Mouse (Mus musculus) hindbrain, postnatal 0 days (tissue): ENCODE data around the gene Krtap24-1. TPM values are rescaled to one million over a fixed set of nuclear protein-coding genes. Genes with fewer than 3 reads are reported as not detected.

Experiments used
- ATAC-seq: fragments of 200-750 bp; cut with Nextera tagmentation; 2 replicates; pipeline ENCODE4 v1.8.0; 2017; ENCODE audit warnings: mild to moderate bottlenecking, moderate TSS enrichment, moderate library complexity
- DNase-seq: peaks from one replicate; pipeline ENCODE4 v3.0.0-alpha.2; 2015; ENCODE audit warnings: low spot score
- H3K27ac ChIP-seq: fragments of 300-500 bp; sonication (generic); 2 replicates; pipeline ENCODE4 v1.5.1; 2014; ENCODE audit warnings: mild to moderate bottlenecking
- H3K27me3 ChIP-seq: fragments of 300-500 bp; sonication (generic); 2 replicates; pipeline ENCODE4 v1.6.1; 2014; ENCODE audit warnings: low read length, mixed read lengths; ENCODE audit not compliant: insufficient read depth
- H3K36me3 ChIP-seq: fragments of 300-500 bp; sonication (generic); 2 replicates; pipeline ENCODE4 v1.6.1; 2014; ENCODE audit warnings: low read length, mixed read lengths; ENCODE audit not compliant: insufficient read depth
- H3K4me1 ChIP-seq: fragments of 300-500 bp; sonication (generic); 2 replicates; pipeline ENCODE4 v1.6.1; 2014; ENCODE audit warnings: antibody characterized with exemption, low read length, mixed read lengths; ENCODE audit not compliant: insufficient read depth
- H3K4me2 ChIP-seq: fragments of 300-500 bp; sonication (generic); 2 replicates; pipeline ENCODE4 v1.6.1; 2014; ENCODE audit warnings: low read depth, mild to moderate bottlenecking, low read length, moderate library complexity, mixed read lengths
- H3K4me3 ChIP-seq: fragments of 300-500 bp; sonication (generic); 2 replicates; pipeline ENCODE4 v1.5.1; 2014; ENCODE audit warnings: low read length
- H3K9ac ChIP-seq: fragments of 300-500 bp; sonication (generic); replicated peaks from 2 replicates; pipeline ENCODE4 v1.6.1; 2014; ENCODE audit warnings: mild to moderate bottlenecking, low read length, moderate library complexity, mixed read lengths
- H3K9me3 ChIP-seq: fragments of 300-500 bp; sonication (generic); 2 replicates; pipeline ENCODE4 v1.6.1; 2016; ENCODE audit warnings: low read length, mixed read lengths
- CTCF ChIP-seq: IDR thresholded peaks from 2 replicates; pipeline ENCODE4 v1.5.1; 2016; ENCODE audit warnings: antibody characterized with exemption, control low read depth, low read depth
- WGBS: fragments of 180-500 bp; shearing (Covaris S2); extraction: QIAGEN DNeasy Blood & Tissue Kit; methylation state at CpG from one replicate; pipeline ENCODE4 v1.1.7; 2014; 5-methylcytosine and 5-hydroxymethylcytosine counted together
- polyA plus RNA-seq: library from polyadenylated mRNA; unstranded; fragments of >200 nt; fragmentation: Nextera tagmentation; extraction: Ambion mirVana; gene quantifications from 2 replicates; pipeline ENCODE4 v1.2.1, GENCODE M21; 2015
- total RNA-seq: library from RNA; depleted of rRNA; stranded (reverse); fragments of >200 nt; gene quantifications from 2 replicates; pipeline ENCODE4 v1.2.3, GENCODE M21; 2014

Gene Krtap24-1
- total and polyA plus RNA-seq, 2 experiments from 2014 or later = not detected

GRCm38 (mm10) chr16:88599504-88600237, 12.4 kb downstream of the Krtap24-1 start:
- Histone ChIP-seq H3K36me3 (no peaks in the 10 kb centered on the region), H3K4me2 (no peak overlapping the region), H3K27me3 (no peaks in the 10 kb centered on the region), H3K9me3 (no peaks in the 10 kb centered on the region), H3K27ac (no peak overlapping the region), H3K4me3 (no peak overlapping the region), H3K9ac (no peak overlapping the region), H3K4me1 (no peaks in the 10 kb centered on the region)
- DNase-seq = no peak
- no peak for TF ChIP-seq CTCF
- WGBS = 71% methylated on average over 16 of the region's 16 CpGs
- no peak for ATAC-seq

GRCm38 (mm10) chr16:88592758-88593157, 19.3 kb downstream of the Krtap24-1 start:
- Histone ChIP-seq H3K4me3 (no peak overlapping the region), H3K27me3 (no peaks in the 10 kb centered on the region), H3K4me2 (no peak overlapping the region), H3K9me3 (no peaks in the 10 kb centered on the region), H3K36me3 (no peaks in the 10 kb centered on the region), H3K9ac (no peak overlapping the region), H3K4me1 (no peaks in the 10 kb centered on the region), H3K27ac (no peak overlapping the region)
- DNase-seq (no peak), ATAC-seq (no peak)
- peak; percentile 40 for TF ChIP-seq CTCF

- Histone ChIP-seq H3K27ac (no peak overlapping the region), H3K4me2 (no peak overlapping the region), H3K9ac (no peak overlapping the region), H3K4me3 (no peak overlapping the region), H3K27me3 (no peaks in the 10 kb centered on the region), H3K9me3 (no peaks in the 10 kb centered on the region), H3K4me1 (no peaks in the 10 kb centered on the region), H3K36me3 (no peaks in the 10 kb centered on the region)
- DNase-seq (no peak), ATAC-seq (no peak)
- no peak for TF ChIP-seq CTCF
- 92% methylated on average over 9 of the region's 9 CpGs for WGBS
Measured at GRCm38 (mm10) chr16:88583338-88583737, 28.7 kb downstream of the Krtap24-1 start.

- no peak overlapping the region for H3K4me2 ChIP-seq
- H3K27me3 ChIP-seq = no peaks in the 10 kb centered on the region
- DNase-seq (no peak), ATAC-seq (no peak)
- 87% methylated on average over 4 of the region's 4 CpGs for WGBS
- H3K9ac ChIP-seq = no peak overlapping the region
- no peak for TF ChIP-seq CTCF
- H3K4me3 ChIP-seq = no peak overlapping the region
- H3K9me3 ChIP-seq = no peaks in the 10 kb centered on the region
- H3K4me1 ChIP-seq = no peaks in the 10 kb centered on the region
- H3K36me3 ChIP-seq = no peaks in the 10 kb centered on the region
- H3K27ac ChIP-seq = no peak overlapping the region
Measured at GRCm38 (mm10) chr16:88575885-88576679, 36.0 kb downstream of the Krtap24-1 start.

- ATAC-seq = no peak
- WGBS = 89% methylated on average over 5 of the region's 5 CpGs
- no peak overlapping the region for H3K4me2 ChIP-seq
Measured at GRCm38 (mm10) chr16:88572904-88573404, 39.1 kb downstream of the Krtap24-1 start.

GRCm38 (mm10) chr16:88570136-88570535, 41.9 kb downstream of the Krtap24-1 start:
- Histone ChIP-seq H3K9ac (no peak overlapping the region), H3K27ac (no peak overlapping the region), H3K4me1 (no peaks in the 10 kb centered on the region), H3K4me2 (no peak overlapping the region), H3K9me3 (no peaks in the 10 kb centered on the region), H3K4me3 (no peak overlapping the region), H3K36me3 (no peaks in the 10 kb centered on the region), H3K27me3 (no peaks in the 10 kb centered on the region)
- no peak for ATAC-seq
- DNase-seq = no peak
- TF ChIP-seq CTCF = no peak

More at GRCm38 (mm10) chr16:88572904-88573404, 39.1 kb downstream of the Krtap24-1 start:
- no peak for DNase-seq
- Histone ChIP-seq H3K27me3 (no peaks in the 10 kb centered on the region), H3K4me3 (no peak overlapping the region), H3K9me3 (no peaks in the 10 kb centered on the region), H3K4me1 (no peaks in the 10 kb centered on the region), H3K36me3 (no peaks in the 10 kb centered on the region), H3K27ac (no peak overlapping the region), H3K9ac (no peak overlapping the region)
- no peak for TF ChIP-seq CTCF
